19 mouse cellular contexts compared by ENCODE assay signal in genomic region chr8:29789207-29789606, GRCm38 (mm10).
DNase-seq lines count a peak whose midpoint lies in the region; ATAC-seq lines count a peak whose summit lies in the region.
"Had no signal": no experiment of that assay in that cellular context is flagged by ENCODE, and none has a peak within 500 bp of the region (broad histone marks: within the 10 kb centered on the region; RNA-seq: fewer than 3 reads in every experiment).

No protein-coding gene starts in this region.

- H3K4me2 ChIP-seq in embryonic facial prominence, embryonic 14.5 days (ENCODE audit: low read depth, low read length), result no peak overlapping the region
- H3K4me2 ChIP-seq in kidney, embryonic 14.5 days (replicated peaks; ENCODE audit: low read depth, low read length), result no peak overlapping the region
- H3K4me2 ChIP-seq: embryonic facial prominence, embryonic 12.5 days; heart, embryonic 13.5 days; liver, embryonic 13.5 days; neural tube, embryonic 13.5 days had no signal

- H3K4me1 ChIP-seq in embryonic facial prominence, embryonic 14.5 days (ENCODE audit: control insufficient read depth, insufficient read depth, low read length), result no peaks in the 10 kb centered on the region
- H3K4me1 ChIP-seq in embryonic facial prominence, embryonic 10.5 days, result no peaks in the 10 kb centered on the region
- no peaks in the 10 kb centered on the region for H3K4me1 ChIP-seq in kidney, embryonic 14.5 days (ENCODE audit: control insufficient read depth, insufficient read depth, low read length)
- H3K4me1 ChIP-seq: embryonic facial prominence, embryonic 12.5 days; heart, embryonic 13.5 days; liver, embryonic 13.5 days; neural tube, embryonic 13.5 days had no signal

- no peak overlapping the region for H3K4me3 ChIP-seq in embryonic facial prominence, embryonic 14.5 days (ENCODE audit: low read depth, low read length)
- H3K4me3 ChIP-seq in embryonic facial prominence, embryonic 10.5 days, result no peak overlapping the region
- no peak overlapping the region for H3K4me3 ChIP-seq in kidney, embryonic 14.5 days (ENCODE audit: low read length)
- H3K4me3 ChIP-seq: embryonic facial prominence, embryonic 12.5 days; heart, embryonic 13.5 days; liver, embryonic 13.5 days; neural tube, embryonic 13.5 days had no signal

- DNase-seq in embryonic facial prominence, embryonic 14.5 days (ENCODE audit: low spot score), result peak; percentile 4
- DNase-seq in embryonic facial prominence, embryonic 10.5 days (ENCODE audit: low spot score), result no peak
- DNase-seq in kidney, postnatal 14 days, result peak; percentile 15
- DNase-seq in ovary, adult 18-20 months (ENCODE audit: low spot score), result peak; percentile 3
- no peak for DNase-seq in ovary, postnatal 10 days (ENCODE audit: low spot score)
- no peak for DNase-seq in lung, postnatal 36 days
- DNase-seq: cerebellum, adult 8-10 months; gastrocnemius, postnatal 10 days; heart, adult 11 months; heart, postnatal 36 days; kidney, adult 11 months; liver, embryonic 13.5 days; right cerebral cortex, postnatal 4 days; thymus, adult 2 months had no signal

- no peaks in the 10 kb centered on the region for H3K9me3 ChIP-seq in embryonic facial prominence, embryonic 14.5 days (ENCODE audit: control insufficient read depth, low read length)
- H3K9me3 ChIP-seq in embryonic facial prominence, embryonic 10.5 days, result no peaks in the 10 kb centered on the region
- H3K9me3 ChIP-seq in kidney, embryonic 14.5 days (ENCODE audit: control insufficient read depth, low read length), result no peaks in the 10 kb centered on the region
- H3K9me3 ChIP-seq: embryonic facial prominence, embryonic 12.5 days; heart, embryonic 13.5 days; liver, embryonic 13.5 days; neural tube, embryonic 13.5 days had no signal

- ATAC-seq in embryonic facial prominence, embryonic 14.5 days (ENCODE audit: low read depth), result no peak
- no peak for ATAC-seq in kidney, embryonic 14.5 days (ENCODE audit: low FRiP score, low TSS enrichment)
- ATAC-seq: lung, postnatal 0 days had no signal

- H3K9ac ChIP-seq in embryonic facial prominence, embryonic 14.5 days (ENCODE audit: low read depth, low read length), result no peak overlapping the region
- H3K9ac ChIP-seq in kidney, embryonic 14.5 days (ENCODE audit: low read depth, low read length), result no peak overlapping the region
- H3K9ac ChIP-seq: embryonic facial prominence, embryonic 12.5 days; heart, embryonic 13.5 days; liver, embryonic 13.5 days; neural tube, embryonic 13.5 days had no signal

- H3K27me3 ChIP-seq in embryonic facial prominence, embryonic 14.5 days (replicated peaks; ENCODE audit: control insufficient read depth, insufficient read depth, low read length), result no peaks in the 10 kb centered on the region
- H3K27me3 ChIP-seq in embryonic facial prominence, embryonic 10.5 days (replicated peaks; ENCODE audit: low read depth, poor library complexity, severe bottlenecking), result no peaks in the 10 kb centered on the region
- no peaks in the 10 kb centered on the region for H3K27me3 ChIP-seq in kidney, embryonic 14.5 days (ENCODE audit: control insufficient read depth, insufficient read depth, low read length)
- H3K27me3 ChIP-seq: embryonic facial prominence, embryonic 12.5 days; heart, embryonic 13.5 days; liver, embryonic 13.5 days; neural tube, embryonic 13.5 days had no signal

- no peaks in the 10 kb centered on the region for H3K36me3 ChIP-seq in embryonic facial prominence, embryonic 14.5 days (ENCODE audit: control insufficient read depth, insufficient read depth, low read length)
- H3K36me3 ChIP-seq in embryonic facial prominence, embryonic 10.5 days (replicated peaks), result no peaks in the 10 kb centered on the region
- H3K36me3 ChIP-seq in kidney, embryonic 14.5 days (ENCODE audit: control insufficient read depth, insufficient read depth, low read length), result no peaks in the 10 kb centered on the region
- H3K36me3 ChIP-seq: embryonic facial prominence, embryonic 12.5 days; heart, embryonic 13.5 days; liver, embryonic 13.5 days; neural tube, embryonic 13.5 days had no signal

- H3K27ac ChIP-seq in embryonic facial prominence, embryonic 14.5 days (replicated peaks; ENCODE audit: low read depth, low read length), result no peak overlapping the region
- no peak overlapping the region for H3K27ac ChIP-seq in embryonic facial prominence, embryonic 10.5 days (replicated peaks)
- no peak overlapping the region for H3K27ac ChIP-seq in kidney, embryonic 14.5 days (ENCODE audit: low read depth, low read length)
- H3K27ac ChIP-seq: embryonic facial prominence, embryonic 12.5 days; heart, embryonic 13.5 days; liver, embryonic 13.5 days; neural tube, embryonic 13.5 days had no signal

Comparison
In these comparisons a context has a peak if more than half of its experiments do, and no peak if none do; other contexts are left out.
1. DNase-seq: peak in embryonic facial prominence, embryonic 14.5 days (single experiment), kidney, postnatal 14 days (single experiment) and ovary, adult 18-20 months (single experiment); none in embryonic facial prominence, embryonic 10.5 days (single experiment), ovary, postnatal 10 days (single experiment) and lung, postnatal 36 days (single experiment).